Mouse (Mus musculus) urinary bladder, postnatal 36 days (tissue): ENCODE measurements around the gene Iars2.

ENCODE experiments used
- DNase-seq, 2 experiments: peaks; one replicate each; pipeline ENCODE4 v3.0.0; 2022; ENCODE audit warnings: low spot score in 2 of 2, mixed read lengths in 1 of 2

Gene Iars2

GRCm38 (mm10) chr1:185279288-185279687 is 49.9 kb downstream of the Iars2 start:
- no peak for DNase-seq

GRCm38 (mm10) chr1:185277022-185277421 is 52.2 kb downstream of the Iars2 start:
- no peak for DNase-seq

GRCm38 (mm10) chr1:185275976-185276375 is 53.2 kb downstream of the Iars2 start:
- DNase-seq: no peak

GRCm38 (mm10) chr1:185274819-185275545 is 54.2 kb downstream of the Iars2 start:
- DNase-seq: no peak

GRCm38 (mm10) chr1:185271373-185271772 is 57.8 kb downstream of the Iars2 start:
- no peak for DNase-seq

- no peak for DNase-seq
Measured at GRCm38 (mm10) chr1:185270403-185271097, 58.6 kb downstream of the Iars2 start.

GRCm38 (mm10) chr1:185268675-185269074 is 60.5 kb downstream of the Iars2 start:
- DNase-seq: no peak

GRCm38 (mm10) chr1:185262565-185262964 is 66.6 kb downstream of the Iars2 start:
- DNase-seq: peak in 1 of 2 experiments; percentile 8

- DNase-seq: peak in 1 of 2 experiments; percentile 56
Measured at GRCm38 (mm10) chr1:185256753-185257152, 72.4 kb downstream of the Iars2 start.

GRCm38 (mm10) chr1:185255336-185255735 is 73.9 kb downstream of the Iars2 start:
- no peak for DNase-seq

- DNase-seq: peak; percentile 13 to 57
Measured at GRCm38 (mm10) chr1:185253140-185253892, 75.9 kb downstream of the Iars2 start.

- no peak for DNase-seq
Measured at GRCm38 (mm10) chr1:185252351-185252750, 76.8 kb downstream of the Iars2 start.

- DNase-seq: no peak
Measured at GRCm38 (mm10) chr1:185248728-185249127, 80.5 kb downstream of the Iars2 start.

- no peak for DNase-seq
Measured at GRCm38 (mm10) chr1:185247429-185248085, 81.6 kb downstream of the Iars2 start.

GRCm38 (mm10) chr1:185245456-185245855 is 83.7 kb downstream of the Iars2 start:
- DNase-seq: no peak

GRCm38 (mm10) chr1:185243013-185243412 is 86.2 kb downstream of the Iars2 start:
- DNase-seq: no peak

- DNase-seq: no peak
Measured at GRCm38 (mm10) chr1:185236530-185236929, 92.7 kb downstream of the Iars2 start.

- DNase-seq: no peak
Measured at GRCm38 (mm10) chr1:185235837-185236236, 93.4 kb downstream of the Iars2 start.
